Mouse (Mus musculus) embryonic fibroblast, embryonic 13.5 days (primary cell): Measurements from ENCODE around the gene Pde6d.

Experiments
- CTCF ChIP-seq: IDR thresholded peaks from 2 replicates; pipeline ENCODE4 v1.5.1; 2011; ENCODE audit warnings: mild to moderate bottlenecking, control low read depth, low read length, moderate library complexity, borderline replicate concordance; ENCODE audit not compliant: insufficient read depth
- POLR2A ChIP-seq: IDR thresholded peaks from 2 replicates; pipeline ENCODE4 v1.6.1; 2011; ENCODE audit warnings: low read depth, mild to moderate bottlenecking, control low read depth, low read length, moderate library complexity

DNA sequence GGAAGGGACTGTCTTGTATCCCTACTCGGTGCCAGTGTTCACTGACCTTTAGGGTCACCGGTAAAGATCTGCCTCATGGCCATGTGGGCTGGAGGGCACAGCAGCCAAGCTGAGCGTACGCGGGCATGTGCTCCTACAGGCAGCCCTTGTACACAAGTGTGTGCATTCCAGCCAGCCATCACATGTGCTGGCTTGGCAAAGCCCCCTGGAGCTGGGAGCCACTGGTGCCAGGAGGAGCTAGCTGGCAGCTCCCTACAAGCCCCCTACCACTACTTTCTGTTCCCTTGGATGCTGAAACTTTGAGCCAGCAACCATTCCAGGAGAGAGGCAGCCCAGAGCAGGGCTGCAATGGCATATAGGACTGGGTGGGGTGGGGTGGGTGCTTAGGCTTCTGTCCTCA is 76.0 kb downstream of the Pde6d start:
- TF ChIP-seq CTCF (no peak), POLR2A (no peak)
